Mouse (Mus musculus): Measurements from ENCODE around the gene Vars2. TPM values are rescaled to one million over a fixed set of nuclear protein-coding genes. Genes with fewer than 3 reads are reported as not detected.

The Vars2 gene
- total RNA-seq, 2 experiments from 2014 or later, result 33.7 to 42.0 TPM

DNA sequence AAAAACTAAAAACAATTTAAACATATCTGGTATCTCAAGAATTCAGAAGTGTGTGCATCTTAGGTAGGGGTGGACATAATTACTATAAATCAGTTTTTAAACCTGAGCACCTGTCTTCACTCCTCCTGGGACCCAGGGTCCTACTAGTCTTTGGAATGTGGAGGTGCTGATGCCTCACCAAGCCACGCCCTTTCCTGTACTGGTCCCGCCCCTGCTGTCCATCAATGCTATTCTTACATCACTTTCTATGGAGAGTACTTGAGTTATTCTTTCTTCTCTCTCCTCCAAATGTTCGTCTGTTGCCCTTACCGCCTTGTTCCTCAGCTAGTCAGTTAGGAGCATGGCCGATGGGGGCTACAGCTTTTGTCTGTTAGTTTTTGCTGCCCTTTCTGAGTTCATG, 31.0 kb downstream of the Vars2 start:
- DNase-seq (ENCODE audit: extremely low spot score in 1 of 2, low spot score in 1 of 2), result no peak

DNA sequence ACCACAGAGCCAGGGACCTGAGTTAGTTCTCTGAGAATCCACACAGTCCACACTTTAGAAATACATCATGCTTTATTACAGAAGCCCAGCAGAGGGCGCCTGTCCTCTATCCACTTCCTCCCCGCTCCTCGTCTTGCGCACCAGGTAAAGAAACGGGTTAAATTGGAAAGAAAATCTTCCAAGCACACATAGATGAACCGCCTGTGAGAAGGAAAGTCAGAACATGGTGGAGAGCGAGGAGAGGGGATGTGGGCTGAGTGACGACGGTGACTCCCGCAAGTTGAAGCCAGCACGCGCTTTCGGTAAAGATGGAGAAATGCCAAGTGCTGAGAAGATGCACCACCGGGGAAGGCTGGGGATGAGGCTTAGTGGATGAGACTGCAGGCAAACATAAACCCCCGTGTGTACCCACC, 31.7 kb downstream of the Vars2 start:
- DNase-seq (ENCODE audit: extremely low spot score in 1 of 2, low spot score in 1 of 2), result peak; percentile 54 to 78

DNA sequence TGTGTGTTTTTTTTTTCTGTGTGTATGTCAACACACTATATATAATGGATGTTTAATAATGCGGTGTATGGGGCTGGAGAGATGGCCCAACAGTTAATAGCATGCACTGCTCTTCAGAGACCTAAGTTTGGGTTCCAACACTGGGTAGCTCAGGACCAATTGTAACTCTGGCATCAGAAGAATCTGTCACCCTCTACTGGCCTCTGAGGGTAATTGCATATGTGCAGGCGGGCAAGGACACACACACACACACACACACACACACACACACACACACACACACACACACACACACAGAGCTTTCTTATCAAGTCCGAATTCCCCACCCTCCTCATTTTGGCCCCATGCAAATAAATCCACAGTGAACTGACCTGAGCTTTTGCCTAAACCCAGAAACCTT, 32.2 kb downstream of the Vars2 start:
- no peak for DNase-seq (ENCODE audit: extremely low spot score in 1 of 2, low spot score in 1 of 2)

DNA sequence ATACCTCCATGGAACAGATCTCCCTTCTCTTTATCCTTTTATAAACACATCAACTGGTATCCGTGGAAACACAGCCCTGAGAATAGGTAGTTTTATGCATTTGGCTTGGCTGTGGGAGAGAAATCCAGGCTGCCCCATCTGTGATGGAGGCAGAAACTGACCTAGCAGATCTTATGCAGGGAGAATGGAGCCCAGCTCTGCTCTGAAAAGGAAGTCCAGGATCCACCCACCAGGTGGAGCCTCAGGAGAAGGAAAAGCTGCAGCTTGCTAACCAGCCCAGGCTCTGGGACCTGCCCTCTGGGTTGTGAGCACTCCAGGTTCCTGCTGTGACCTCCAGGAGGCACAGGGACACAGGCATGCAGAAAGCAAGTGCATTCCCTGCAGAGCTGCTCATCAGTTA, 33.4 kb downstream of the Vars2 start:
- peak in 1 of 2 experiments; percentile 17 for DNase-seq (ENCODE audit: extremely low spot score in 1 of 2, low spot score in 1 of 2)

DNA sequence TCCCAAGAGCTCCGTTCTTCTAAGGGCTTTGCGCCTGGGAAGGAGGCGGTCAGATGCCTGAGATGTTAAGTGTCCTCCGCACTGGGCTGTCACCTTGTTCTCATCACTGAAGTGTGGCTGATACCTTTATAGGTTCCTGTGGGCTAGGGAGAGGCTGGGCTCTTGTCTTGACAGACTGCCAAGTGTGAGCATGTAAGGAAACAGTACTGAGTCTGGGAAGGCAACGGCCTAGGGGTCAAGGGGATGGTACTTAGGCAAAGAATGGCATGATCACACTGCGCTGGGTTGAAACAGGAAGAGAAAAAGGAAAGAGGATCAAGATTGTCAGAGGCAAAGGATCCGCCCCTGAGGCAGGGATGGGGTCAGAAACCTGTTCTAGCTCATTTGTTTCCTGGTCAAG, 40.9 kb downstream of the Vars2 start, which contains the start of gene Gm9573:
Gm9573 (minus strand) TSS at position 101 of the 400 bp plus-strand sequence.
- no peak for DNase-seq (ENCODE audit: extremely low spot score in 1 of 2, low spot score in 1 of 2)

DNA sequence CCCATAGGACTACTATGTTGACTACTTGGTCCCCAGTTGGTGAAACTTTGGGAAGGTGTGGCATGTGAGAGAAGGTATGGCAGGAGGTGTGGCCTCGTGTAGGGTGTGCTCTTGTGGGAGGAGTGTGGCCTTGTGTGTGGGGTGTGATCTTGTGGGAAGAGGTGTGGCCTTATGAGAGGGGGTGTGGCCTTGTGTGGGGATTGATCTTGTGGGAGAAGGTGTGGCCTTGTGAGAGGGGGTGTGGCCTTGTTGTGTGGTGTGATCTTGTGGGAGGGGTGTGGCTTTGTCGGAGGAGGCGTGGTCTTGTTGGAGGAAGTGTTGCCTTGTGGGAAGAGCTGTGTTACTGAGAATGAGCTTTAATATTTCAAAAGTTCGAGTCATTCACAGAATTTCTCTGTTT, 50.3 kb downstream of the Vars2 start:
- no peak for DNase-seq (ENCODE audit: extremely low spot score in 1 of 2, low spot score in 1 of 2)

Other genes starting within 250 kb of the Vars2 start
- gene H2-Q6, start 242.7 kb downstream of the Vars2 start, total RNA-seq (2021), result not detected
- under 1 TPM; 0.10 to 0.38 TPM for gene H2-Q7, start 228.4 kb downstream of the Vars2 start, total RNA-seq (2021)
- under 1 TPM in 1 of 2 experiments, not detected in 1; 0.09 TPM for gene H2-Q10, start 197.5 kb downstream of the Vars2 start, total RNA-seq (2021)
- gene Pou5f1, start 161.6 kb downstream of the Vars2 start, total RNA-seq (2021), result under 1 TPM in 1 of 2 experiments, not detected in 1; 0.26 TPM
- 1 to 10 TPM; 4.7 to 6.1 TPM for gene Tcf19, start 150.8 kb downstream of the Vars2 start, total RNA-seq (2021)
- gene Cchcr1, start 150.5 kb downstream of the Vars2 start, total RNA-seq (2021), result 10 to 100 TPM in 1 of 2 experiments, 1 to 10 TPM in 1; 8.0 to 10.5 TPM
- under 1 TPM; 0.32 to 0.61 TPM for gene Psors1c2, start 134.4 kb downstream of the Vars2 start, total RNA-seq (2021)
- under 1 TPM; 0.20 to 0.70 TPM for gene Cdsn, start 115.5 kb downstream of the Vars2 start, total RNA-seq (2021)
- gene 2300002M23Rik, start 100.1 kb downstream of the Vars2 start, total RNA-seq (2021), result not detected
- gene Sfta2, start 66.0 kb downstream of the Vars2 start, total RNA-seq (2021), result not detected
- gene Gm9573, start 41.0 kb downstream of the Vars2 start, total RNA-seq (2021), result not detected
- not detected for gene Mucl3, start 23.9 kb downstream of the Vars2 start, total RNA-seq (2021)
- 10 to 100 TPM; 30.2 to 33.7 TPM for gene Gtf2h4, start 6.1 kb upstream of the Vars2 start, total RNA-seq (2021)
- gene Ddr1, start 37.0 kb upstream of the Vars2 start, total RNA-seq (2021), result 10 to 100 TPM; 78.5 to 82.0 TPM
- gene Ier3, start 154.1 kb upstream of the Vars2 start, total RNA-seq (2021), result 1 to 10 TPM; 3.2 to 5.1 TPM
- 100 to 1,000 TPM; 122 to 132 TPM for gene Flot1, start 155.6 kb upstream of the Vars2 start, total RNA-seq (2021)
- 100 to 1,000 TPM; 381 to 413 TPM for gene Tubb5, start 170.7 kb upstream of the Vars2 start, total RNA-seq (2021)
- gene Mdc1, start 173.9 kb upstream of the Vars2 start, total RNA-seq (2021), result 10 to 100 TPM; 12.1 to 16.5 TPM
- 1 to 10 TPM; 2.1 to 3.5 TPM for gene Nrm, start 193.7 kb upstream of the Vars2 start, total RNA-seq (2021)
- 10 to 100 TPM in 1 of 2 experiments, 1 to 10 TPM in 1; 9.5 to 10.5 TPM for gene Ppp1r18, start 198.0 kb upstream of the Vars2 start, total RNA-seq (2021)
- gene Dhx16, start 212.2 kb upstream of the Vars2 start, total RNA-seq (2021), result 10 to 100 TPM; 25.5 to 29.9 TPM
- gene 2310061I04Rik, start 229.8 kb upstream of the Vars2 start, total RNA-seq (2021), result 10 to 100 TPM; 59.1 to 65.6 TPM
- 10 to 100 TPM; 61.1 to 75.3 TPM for gene Atat1, start 242.5 kb upstream of the Vars2 start, total RNA-seq (2021)
- gene Mrps18b, start 248.8 kb upstream of the Vars2 start, total RNA-seq (2021), result 10 to 100 TPM; 34.4 to 35.9 TPM
- 10 to 100 TPM; 69.9 to 81.9 TPM for gene Ppp1r10, start 248.8 kb upstream of the Vars2 start, total RNA-seq (2021)

Measured in layer of hippocampus, postnatal 25 days (tissue).